Mouse (Mus musculus) embryonic facial prominence, embryonic 14.5 days (tissue): ENCODE measurements around the gene Hoxc9. TPM values are rescaled to one million over a fixed set of nuclear protein-coding genes. Genes with fewer than 3 reads are reported as not detected.

Experiments
- ATAC-seq: fragments of 200-750 bp; cut with Nextera tagmentation; 2 replicates; pipeline ENCODE4 v1.8.0; 2017; ENCODE audit warnings: low read depth, moderate number of reproducible peaks, moderate TSS enrichment
- DNase-seq: peaks from one replicate; pipeline ENCODE4 v3.0.0-alpha.2; 2015; ENCODE audit warnings: low spot score
- H3K27ac ChIP-seq: fragments of 300-500 bp; sonication (generic); replicated peaks from 2 replicates; pipeline ENCODE4 v1.5.1; 2014; ENCODE audit warnings: low read depth, mild to moderate bottlenecking, low read length, moderate library complexity
- H3K27me3 ChIP-seq: fragments of 300-500 bp; sonication (generic); replicated peaks from 2 replicates; pipeline ENCODE4 v1.6.1; 2014; ENCODE audit warnings: low read length; ENCODE audit not compliant: control insufficient read depth, insufficient read depth
- H3K36me3 ChIP-seq: fragments of 300-500 bp; sonication (generic); 2 replicates; pipeline ENCODE4 v1.6.1; 2014; ENCODE audit warnings: low read length, mixed read lengths; ENCODE audit not compliant: control insufficient read depth, insufficient read depth
- H3K4me1 ChIP-seq: fragments of 300-500 bp; sonication (generic); 2 replicates; pipeline ENCODE4 v1.6.1; 2014; ENCODE audit warnings: antibody characterized with exemption, low read length; ENCODE audit not compliant: control insufficient read depth, insufficient read depth
- H3K4me2 ChIP-seq: fragments of 300-500 bp; sonication (generic); 2 replicates; pipeline ENCODE4 v1.6.1; 2014; ENCODE audit warnings: low read depth, mild to moderate bottlenecking, low read length, moderate library complexity, mixed read lengths
- H3K4me3 ChIP-seq: fragments of 300-500 bp; sonication (generic); 2 replicates; pipeline ENCODE4 v1.5.1; 2014; ENCODE audit warnings: low read depth, mild to moderate bottlenecking, low read length
- H3K9ac ChIP-seq: fragments of 300-500 bp; sonication (generic); 2 replicates; pipeline ENCODE4 v1.6.1; 2014; ENCODE audit warnings: low read depth, mild to moderate bottlenecking, low read length, moderate library complexity, mixed read lengths
- H3K9me3 ChIP-seq: fragments of 300-500 bp; sonication (generic); 2 replicates; pipeline ENCODE4 v1.6.1; 2016; ENCODE audit warnings: low read length; ENCODE audit not compliant: control insufficient read depth
- WGBS: fragments of 180-500 bp; shearing (Covaris S2); extraction: QIAGEN DNeasy Blood & Tissue Kit; methylation state at CpG from one replicate; pipeline ENCODE4 v1.1.7; 2014; 5-methylcytosine and 5-hydroxymethylcytosine counted together
- polyA plus RNA-seq: library from polyadenylated mRNA; unstranded; fragments of >200 nt; fragmentation: Nextera tagmentation; extraction: Ambion mirVana; gene quantifications from 2 replicates; pipeline ENCODE4 v1.2.1, GENCODE M21; 2014

Hoxc9 gene
- polyA plus RNA-seq, 1 experiment from 2014 or later = not detected

DNA sequence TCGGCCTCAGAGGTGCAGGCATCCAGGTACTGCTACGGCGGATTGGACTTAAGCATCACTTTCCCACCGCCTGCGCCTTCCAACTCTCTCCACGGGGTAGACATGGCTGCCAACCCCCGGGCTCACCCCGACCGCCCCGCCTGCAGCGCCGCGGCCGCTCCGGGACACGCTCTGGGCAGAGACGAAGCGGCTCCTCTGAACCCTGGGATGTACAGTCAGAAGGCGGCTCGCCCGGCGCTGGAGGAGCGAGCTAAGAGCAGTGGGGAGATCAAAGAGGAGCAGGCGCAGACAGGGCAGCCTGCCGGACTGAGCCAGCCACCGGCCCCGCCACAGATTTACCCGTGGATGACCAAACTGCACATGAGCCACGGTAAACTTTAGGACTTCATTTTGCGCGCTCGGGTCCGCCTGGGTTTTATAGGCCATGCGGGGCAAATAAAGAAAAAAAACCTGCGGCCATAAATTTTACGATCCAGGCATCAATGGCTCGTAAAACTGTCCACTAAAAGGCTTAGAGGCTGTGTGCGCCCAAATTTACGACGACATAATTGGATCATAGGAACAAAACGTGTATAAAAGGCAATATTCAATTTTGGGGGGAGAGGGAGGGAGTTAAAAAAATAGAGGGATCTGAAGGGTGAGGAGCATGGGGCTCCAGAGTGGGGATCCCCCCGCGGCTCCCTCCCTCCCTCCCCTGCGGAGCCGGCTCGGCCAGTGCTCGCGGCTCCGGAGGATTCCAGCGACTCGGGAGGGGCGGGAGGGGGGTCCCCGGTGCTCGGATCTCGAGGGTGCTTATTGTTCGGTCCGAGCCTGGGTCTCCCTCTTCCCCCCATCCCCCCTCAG, 38.1 kb downstream of the Hoxc9 start:
- peak overlapping the region; percentile 25; the same call in 1 of the 2 replicates for H3K9ac ChIP-seq
- H3K36me3 ChIP-seq = no peaks in the 10 kb centered on the region
- peak overlapping the region; percentile 46 for H3K4me2 ChIP-seq
- WGBS = 1% methylated on average over 43 of the region's 57 CpGs
- peak; percentile 23; the same call in 1 of the 2 replicates for ATAC-seq
- H3K4me1 ChIP-seq = no peaks in the 10 kb centered on the region
- no peak overlapping the region for H3K27ac ChIP-seq
- DNase-seq = no peak
- H3K27me3 ChIP-seq = peaks cover 100% of the 10 kb centered on the region
- H3K4me3 ChIP-seq = peak overlapping the region; percentile 26
- H3K9me3 ChIP-seq = no peaks in the 10 kb centered on the region

DNA sequence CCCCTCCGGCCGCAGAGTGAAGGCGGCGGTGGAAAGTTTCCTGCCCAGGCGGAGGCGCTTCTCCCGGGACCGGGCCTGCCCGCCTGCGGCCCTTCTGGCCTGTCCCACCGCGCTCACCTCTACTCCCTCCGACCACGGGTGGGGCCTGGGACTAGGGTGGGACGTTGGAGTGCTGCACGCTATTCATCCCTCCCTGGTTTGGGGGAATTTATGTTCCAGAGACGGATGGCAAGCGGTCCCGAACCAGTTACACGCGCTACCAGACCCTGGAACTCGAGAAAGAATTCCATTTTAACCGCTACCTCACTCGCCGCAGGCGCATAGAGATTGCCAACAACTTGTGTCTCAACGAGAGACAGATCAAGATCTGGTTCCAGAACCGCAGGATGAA, 38.8 kb downstream of the Hoxc9 start:
- H3K9me3 ChIP-seq = no peaks in the 10 kb centered on the region
- H3K27ac ChIP-seq = no peak overlapping the region
- H3K9ac ChIP-seq = peak overlapping the region; percentile 25; the same call in 1 of the 2 replicates
- H3K4me2 ChIP-seq = peak overlapping the region; percentile 31; the same call in 1 of the 2 replicates
- H3K36me3 ChIP-seq = no peaks in the 10 kb centered on the region
- WGBS = 1% methylated on average over 25 of the region's 28 CpGs
- DNase-seq (no peak), ATAC-seq (no peak)
- peak overlapping the region; percentile 25 for H3K4me3 ChIP-seq
- H3K4me1 ChIP-seq = no peaks in the 10 kb centered on the region
- H3K27me3 ChIP-seq = peaks cover 100% of the 10 kb centered on the region

DNA sequence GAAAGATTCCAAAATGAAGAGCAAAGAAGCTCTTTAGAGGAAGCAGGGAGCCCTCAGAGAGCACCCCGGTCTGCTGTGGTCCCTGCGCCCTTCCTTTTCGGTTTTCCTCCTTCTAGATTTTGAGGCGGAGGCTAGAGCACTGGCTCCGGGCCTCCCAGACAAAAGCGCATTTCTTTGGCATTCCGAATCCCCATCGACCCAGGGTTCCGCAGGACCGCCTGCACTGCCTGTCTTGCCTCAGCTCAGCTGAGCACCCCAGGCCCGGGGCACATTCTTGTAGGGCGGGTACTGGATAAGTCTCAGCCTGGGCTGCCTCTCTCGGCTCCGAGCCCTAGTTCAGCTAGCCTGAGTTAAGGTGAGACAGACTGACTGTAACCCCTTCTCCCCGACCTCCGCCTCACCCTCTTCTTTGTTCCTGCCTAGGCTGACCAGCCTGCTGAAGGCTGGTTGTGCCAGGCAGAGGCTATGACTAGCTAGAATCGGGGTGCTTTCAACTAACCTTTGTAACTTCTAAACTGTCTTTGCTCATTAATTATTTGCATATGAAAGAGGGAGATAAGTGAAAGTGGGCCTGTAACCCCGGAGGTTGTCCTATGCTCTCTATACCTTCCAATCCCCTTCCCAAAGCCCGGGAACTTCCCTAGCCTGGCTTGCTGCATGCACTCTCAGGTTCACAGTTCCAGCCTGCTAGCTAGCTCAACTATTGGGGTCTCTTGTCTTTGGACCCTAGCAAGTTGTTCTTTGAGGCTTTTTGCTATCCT, 39.3 kb downstream of the Hoxc9 start:
- H3K36me3 ChIP-seq = no peaks in the 10 kb centered on the region
- peak overlapping the region; percentile 31; the same call in 1 of the 2 replicates for H3K4me2 ChIP-seq
- H3K4me1 ChIP-seq = no peaks in the 10 kb centered on the region
- no peak overlapping the region for H3K27ac ChIP-seq
- WGBS = 5% methylated on average over 19 of the region's 19 CpGs
- no peaks in the 10 kb centered on the region for H3K9me3 ChIP-seq
- no peak overlapping the region for H3K9ac ChIP-seq
- H3K4me3 ChIP-seq = peak overlapping the region; percentile 25
- H3K27me3 ChIP-seq = peaks cover 100% of the 10 kb centered on the region
- ATAC-seq (no peak), DNase-seq (no peak)

DNA sequence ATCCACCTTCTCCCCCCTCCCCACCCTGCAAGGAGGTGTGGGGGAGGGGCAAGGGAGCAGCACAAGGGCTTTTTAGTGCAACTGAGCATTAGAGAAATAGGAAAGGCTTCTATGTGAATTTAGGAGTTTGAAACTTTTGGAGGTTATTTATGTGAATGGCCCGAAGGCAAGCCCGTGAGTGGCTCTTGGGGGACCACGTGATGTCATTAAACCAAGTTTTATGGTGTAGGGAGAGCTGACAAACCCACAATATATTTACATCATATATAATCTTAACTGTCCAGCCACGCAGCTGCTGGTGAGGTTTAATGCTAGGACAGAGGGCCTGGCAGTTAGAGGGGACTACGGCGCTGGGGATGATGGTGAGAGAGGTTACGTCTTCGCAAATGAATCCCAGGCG, 42.4 kb downstream of the Hoxc9 start, which contains the start of gene Hoxc4:
Hoxc4 (plus strand) TSS at position 299 of the 400 bp plus-strand sequence.
- H3K27me3 ChIP-seq = peaks cover 100% of the 10 kb centered on the region
- WGBS = 13% methylated on average over 9 of the region's 9 CpGs
- H3K9me3 ChIP-seq = no peaks in the 10 kb centered on the region
- DNase-seq (no peak), ATAC-seq (no peak)
- no peaks in the 10 kb centered on the region for H3K36me3 ChIP-seq
- H3K4me3 ChIP-seq = no peak within 1 kb of the TSS
- no peak within 1 kb of the TSS for H3K4me2 ChIP-seq
- H3K27ac ChIP-seq = no peak within 1 kb of the TSS
- no peak within 1 kb of the TSS for H3K9ac ChIP-seq
- no peaks in the 10 kb centered on the region for H3K4me1 ChIP-seq

DNA sequence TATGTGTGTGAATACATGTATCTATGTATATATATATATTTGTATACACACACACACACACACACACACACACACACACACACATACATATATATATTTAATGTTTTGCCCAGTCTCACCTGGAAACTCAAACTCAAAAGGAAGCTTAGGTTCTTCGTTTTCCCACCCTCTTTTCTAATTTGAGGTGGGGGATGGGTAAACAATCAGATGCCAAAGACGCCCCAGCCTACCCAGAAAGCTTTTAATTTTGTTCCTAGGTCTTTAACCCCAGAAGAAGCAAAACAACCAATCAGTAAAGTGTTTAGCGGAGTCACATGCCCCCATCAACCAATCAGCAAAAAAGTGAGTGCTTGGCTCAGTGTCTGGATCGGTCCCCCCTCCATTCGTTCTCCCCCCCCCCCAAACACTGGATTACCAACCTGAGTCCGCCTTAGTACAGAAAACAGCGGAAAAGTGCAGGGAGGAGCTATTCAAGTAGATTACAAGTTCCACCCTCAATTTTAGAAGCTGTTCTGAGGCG, 44.7 kb downstream of the Hoxc9 start:
- no peaks in the 10 kb centered on the region for H3K9me3 ChIP-seq
- ATAC-seq = no peak
- 1% methylated on average over 8 of the region's 8 CpGs for WGBS
- no peaks in the 10 kb centered on the region for H3K4me1 ChIP-seq
- no peak overlapping the region for H3K27ac ChIP-seq
- no peak overlapping the region for H3K4me3 ChIP-seq
- no peak for DNase-seq
- H3K9ac ChIP-seq = no peak overlapping the region
- peaks cover 100% of the 10 kb centered on the region for H3K27me3 ChIP-seq
- no peak overlapping the region for H3K4me2 ChIP-seq
- H3K36me3 ChIP-seq = no peaks in the 10 kb centered on the region

DNA sequence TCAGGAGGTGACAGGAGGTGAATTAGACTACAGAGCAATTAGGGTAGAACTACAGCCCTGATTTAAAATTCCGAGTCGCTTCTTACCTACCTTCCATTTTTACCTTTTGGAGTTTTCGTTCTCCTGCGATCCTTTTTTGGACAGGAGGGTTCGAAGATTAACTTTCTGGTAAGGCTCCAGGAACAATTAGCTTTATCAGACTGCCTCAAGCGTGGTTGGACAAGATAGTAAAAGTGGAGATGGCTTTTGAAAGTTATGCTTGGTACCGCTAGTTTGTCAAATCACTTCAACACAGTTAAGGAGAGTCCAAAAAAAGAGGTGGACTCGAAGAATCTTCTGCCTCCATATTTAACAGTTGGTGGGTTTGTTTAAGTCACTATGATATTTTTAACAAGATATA, 45.3 kb downstream of the Hoxc9 start:
- peaks cover 100% of the 10 kb centered on the region for H3K27me3 ChIP-seq
- no peak overlapping the region for H3K27ac ChIP-seq
- no peak for DNase-seq
- no peak for ATAC-seq
- no peaks in the 10 kb centered on the region for H3K36me3 ChIP-seq
- H3K9ac ChIP-seq = no peak overlapping the region
- no peak overlapping the region for H3K4me3 ChIP-seq
- no peak overlapping the region for H3K4me2 ChIP-seq
- WGBS = 8% methylated on average over 8 of the region's 8 CpGs
- no peaks in the 10 kb centered on the region for H3K9me3 ChIP-seq
- H3K4me1 ChIP-seq = no peaks in the 10 kb centered on the region

DNA sequence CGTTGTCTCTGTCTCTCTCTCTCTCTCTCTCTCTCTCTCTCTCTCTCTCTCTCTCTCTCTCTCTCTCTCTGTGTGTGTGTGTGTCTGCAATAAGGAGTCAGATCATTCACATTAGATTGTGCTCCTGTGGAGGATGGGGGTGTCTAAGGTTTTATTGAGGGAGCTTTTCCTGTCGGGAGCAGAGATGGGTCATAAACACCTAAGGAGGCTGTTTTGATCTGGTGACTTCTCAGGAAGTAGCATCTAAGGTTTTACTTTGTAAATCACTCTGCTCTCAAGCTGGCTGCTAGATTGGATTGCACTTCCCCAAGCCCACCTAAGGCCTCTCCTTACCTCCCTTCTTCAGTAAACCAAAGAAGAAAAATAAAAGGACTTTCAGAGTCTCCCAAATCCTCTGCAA, 47.9 kb downstream of the Hoxc9 start:
- Histone ChIP-seq H3K9ac (no peak overlapping the region), H3K36me3 (no peaks in the 10 kb centered on the region), H3K4me2 (no peak overlapping the region), H3K9me3 (no peaks in the 10 kb centered on the region), H3K4me1 (no peaks in the 10 kb centered on the region), H3K27ac (no peak overlapping the region), H3K4me3 (no peak overlapping the region), H3K27me3 (peaks cover 100% of the 10 kb centered on the region)
- DNase-seq = no peak
- ATAC-seq = no peak
- WGBS = 2% methylated on average over 2 of the region's 2 CpGs

DNA sequence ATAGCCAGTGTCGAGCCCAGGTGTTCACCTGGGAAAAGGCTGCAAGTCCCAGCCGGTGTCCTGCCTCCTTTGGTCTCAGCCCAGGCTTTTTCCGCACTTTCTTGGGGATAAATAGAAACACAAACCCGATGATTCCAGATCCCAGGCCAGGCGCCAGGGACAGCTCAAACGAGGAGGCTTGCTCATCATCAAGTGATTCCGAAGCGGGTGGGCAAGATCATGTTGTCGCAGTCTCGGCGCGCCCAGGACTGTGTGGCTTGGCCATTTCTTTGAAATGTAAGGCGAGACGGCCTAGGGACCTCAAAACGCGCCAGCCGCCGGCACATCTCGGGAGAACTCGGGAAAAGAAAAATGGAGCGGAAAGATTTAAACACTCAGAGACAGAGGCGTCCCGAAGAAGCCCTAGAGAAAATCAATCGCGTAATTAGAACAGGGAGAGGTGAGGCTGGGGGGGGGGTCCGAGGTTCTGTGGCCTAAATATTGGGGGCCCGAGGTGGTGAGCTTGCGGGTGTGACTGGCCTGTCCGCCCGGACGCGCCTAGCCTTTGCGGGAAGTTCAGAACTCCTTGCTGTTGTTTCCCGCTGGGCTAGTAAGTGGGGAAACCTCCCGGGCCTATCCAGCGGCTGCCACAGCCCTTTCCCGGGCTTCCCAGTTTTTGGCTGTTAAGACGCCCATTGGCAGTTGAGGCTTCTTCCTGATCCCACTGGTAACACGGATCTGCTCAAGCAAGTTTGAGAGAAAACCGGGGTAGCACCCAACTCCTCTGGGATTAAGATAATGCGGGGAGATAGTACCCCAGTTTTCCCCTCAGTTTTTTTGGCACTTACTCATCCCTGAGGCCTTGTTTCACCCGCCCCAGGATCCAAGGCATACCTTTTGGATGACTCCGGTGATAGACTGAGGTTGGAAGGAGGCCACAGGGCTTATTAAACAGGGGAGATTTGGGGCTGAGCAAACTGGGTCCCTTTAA, 51.3 kb downstream of the Hoxc9 start:
- Histone ChIP-seq H3K4me1 (no peaks in the 10 kb centered on the region), H3K27me3 (peaks cover 99% of the 10 kb centered on the region), H3K4me3 (no peak overlapping the region), H3K4me2 (peak overlapping the region; percentile 23; the same call in 1 of the 2 replicates), H3K36me3 (no peaks in the 10 kb centered on the region), H3K9me3 (no peaks in the 10 kb centered on the region), H3K9ac (no peak overlapping the region), H3K27ac (no peak overlapping the region)
- ATAC-seq (no peak), DNase-seq (no peak)
- 2% methylated on average over 40 of the region's 43 CpGs for WGBS
